9 mouse cellular contexts compared by ENCODE assay signal in the genomic region with DNA sequence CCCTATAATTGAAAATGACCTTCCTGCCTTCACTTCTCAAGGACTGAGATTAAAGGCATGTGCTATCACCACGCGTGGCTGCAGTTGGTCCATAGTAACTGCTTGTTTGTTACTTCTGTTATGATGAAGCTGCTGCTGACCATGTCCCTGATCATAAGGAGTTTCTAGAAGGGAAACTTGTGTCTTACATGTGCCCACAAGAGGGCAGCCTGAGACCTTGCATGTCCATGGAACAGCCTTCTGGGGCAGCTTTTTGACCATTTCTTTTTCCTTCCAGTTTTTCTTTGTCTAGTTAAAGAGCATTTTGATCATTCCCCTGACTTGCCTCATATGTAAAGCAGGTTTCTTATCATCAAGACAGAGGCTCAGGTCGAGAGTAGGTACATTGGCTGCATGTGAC. TPM values are rescaled to one million over a fixed set of nuclear protein-coding genes. Genes with fewer than 3 reads are reported as not detected.
DNase-seq lines count a peak whose midpoint lies in the region; ATAC-seq lines count a peak whose summit lies in the region.
"Had no signal": no experiment of that assay in that cellular context is flagged by ENCODE, and none has a peak within 500 bp of the region (broad histone marks: within the 10 kb centered on the region; RNA-seq: fewer than 3 reads in every experiment).

No protein-coding gene starts in this region.

- peak; percentile 15 for DNase-seq in forebrain, embryonic 10.5 days (ENCODE audit: extremely low spot score, low spot score)
- DNase-seq in right cerebral cortex, adult 18-20 months: peak; percentile 6
- no peak for DNase-seq in right cerebral cortex, postnatal 36 days (ENCODE audit: low spot score in 2 of 2)
- peak; percentile 8 for DNase-seq in c-Kit-positive CD71-negative TER-119-negative erythroid progenitor cells, embryonic 14.5 days (ENCODE audit: low read depth)
- DNase-seq in forelimb bud, embryonic 11.5 days (ENCODE audit: low read depth, low spot score): peak; percentile 40
- peak; percentile 3 to 14 for DNase-seq in left cerebral cortex, postnatal 25 days (ENCODE audit: low spot score in 2 of 2)
- peak; percentile 17 for DNase-seq in retina, postnatal 7 days (ENCODE audit: low read depth, low spot score)

- intact Hi-C loops in left cerebral cortex, postnatal 25 days (cut with DNase I): no loop called here

- no peak overlapping the region for H3K9ac ChIP-seq in forebrain, embryonic 12.5 days

- no peak overlapping the region for H3K4me2 ChIP-seq in forebrain, embryonic 12.5 days

- no peaks in the 10 kb centered on the region for H3K36me3 ChIP-seq in forebrain, embryonic 10.5 days (replicated peaks)
- no peaks in the 10 kb centered on the region for H3K36me3 ChIP-seq in forebrain, embryonic 12.5 days (replicated peaks)

- no peaks in the 10 kb centered on the region for H3K4me1 ChIP-seq in forebrain, embryonic 10.5 days
- no peaks in the 10 kb centered on the region for H3K4me1 ChIP-seq in forebrain, embryonic 12.5 days

- no peak overlapping the region for H3K4me3 ChIP-seq in forebrain, embryonic 10.5 days
- H3K4me3 ChIP-seq in forebrain, embryonic 12.5 days (replicated peaks): no peak overlapping the region
- H3K4me3 ChIP-seq: megakaryocyte, embryonic 14.5 days had no signal

- H3K9me3 ChIP-seq in forebrain, embryonic 10.5 days: no peaks in the 10 kb centered on the region
- H3K9me3 ChIP-seq in forebrain, embryonic 12.5 days: no peaks in the 10 kb centered on the region

- ATAC-seq in forebrain, embryonic 12.5 days (ENCODE audit: low FRiP score): no peak

- H3K27ac ChIP-seq in forebrain, embryonic 10.5 days: no peak overlapping the region
- no peak overlapping the region for H3K27ac ChIP-seq in forebrain, embryonic 12.5 days

- 52% methylated on average over 3 of the region's 3 CpGs for WGBS in forebrain, embryonic 10.5 days
- 47% methylated on average over 3 of the region's 3 CpGs for WGBS in forebrain, embryonic 12.5 days

- H3K27me3 ChIP-seq in forebrain, embryonic 10.5 days (ENCODE audit: poor library complexity, severe bottlenecking): peaks cover 19% of the 10 kb centered on the region
- H3K27me3 ChIP-seq in forebrain, embryonic 12.5 days: no peaks in the 10 kb centered on the region
- H3K27me3 ChIP-seq: megakaryocyte, embryonic 14.5 days had no signal

RNA-seq across cellular contexts. Expression of gene Map7d2, which starts 27.8 kb away (rescaled TPM):
- polyA plus RNA-seq in forebrain, embryonic 10.5 days (2016; fragmentation: Nextera tagmentation; extraction: Ambion mirVana): 10.4 and 11.6 TPM in 2 replicates
- polyA plus RNA-seq in forebrain, embryonic 12.5 days (2016; fragmentation: Nextera tagmentation; extraction: Ambion mirVana): 14.3 and 15.7 TPM in 2 replicates
- total RNA-seq in left cerebral cortex, postnatal 25 days (2021): 100 to 1,000 TPM in 1 of 2 experiments, 10 to 100 TPM in 1; 90.5 to 111 TPM

Comparison
In these comparisons a context has a peak if more than half of its experiments do, and no peak if none do; other contexts are left out.
1. DNase-seq: peak in forebrain, embryonic 10.5 days (single experiment), right cerebral cortex, adult 18-20 months (single experiment), c-Kit-positive CD71-negative TER-119-negative erythroid progenitor cells, embryonic 14.5 days (single experiment), forelimb bud, embryonic 11.5 days (single experiment), left cerebral cortex, postnatal 25 days (2 of 2) and retina, postnatal 7 days (single experiment); none in right cerebral cortex, postnatal 36 days (0 of 2).